Mouse (Mus musculus): ENCODE data around the gene Selenow.
"Not testable (repeated sequence)": the region's sequence is repeated elsewhere in the genome, so short reads cannot be mapped to it uniquely, and the experiment has no call there.

Gene Selenow

DNA sequence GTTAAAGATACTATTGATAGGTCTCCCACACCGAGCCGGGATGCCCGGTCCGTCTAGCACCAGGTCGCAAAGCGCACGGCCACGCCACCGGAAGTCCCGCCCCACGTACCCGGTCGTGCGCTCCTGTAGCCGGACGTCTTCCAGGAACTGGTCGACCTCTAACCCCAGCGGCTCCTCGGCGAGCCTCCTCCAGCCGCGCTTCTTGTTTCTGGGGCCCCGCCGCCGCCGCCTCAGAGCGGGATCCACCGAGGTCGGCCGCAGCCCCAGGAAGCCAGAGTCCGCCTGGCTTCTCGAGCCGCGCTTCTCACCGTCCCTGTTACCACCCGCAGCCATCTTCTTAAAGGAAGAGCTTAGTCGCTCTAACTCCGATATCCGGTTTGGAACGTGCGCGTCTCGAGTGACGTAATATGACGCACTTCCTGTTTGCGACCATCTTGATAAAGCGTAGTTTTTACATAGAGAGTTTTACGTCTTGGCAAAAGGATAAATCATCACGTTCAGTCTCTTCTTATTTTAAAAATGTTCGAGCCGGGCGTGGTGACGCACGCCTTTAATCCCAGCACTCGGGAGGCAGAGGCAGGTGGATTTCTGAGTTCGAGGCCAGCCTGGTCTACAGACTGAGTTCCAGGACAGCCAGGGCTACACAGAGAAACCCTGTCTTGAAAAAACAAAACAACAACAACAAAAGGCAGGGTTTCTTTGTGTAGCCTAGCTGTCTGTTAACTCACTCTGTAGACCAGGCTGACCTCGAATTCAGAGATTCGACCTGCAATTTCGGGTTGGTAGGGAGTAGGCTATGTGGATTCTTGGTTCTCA is 23.7 kb upstream of the Selenow start, which contains the start of gene Nop53:
TSS of gene Nop53 (minus strand) at position 354 of the 816 bp plus-strand sequence.
- peak; percentile 89 for DNase-seq

DNA sequence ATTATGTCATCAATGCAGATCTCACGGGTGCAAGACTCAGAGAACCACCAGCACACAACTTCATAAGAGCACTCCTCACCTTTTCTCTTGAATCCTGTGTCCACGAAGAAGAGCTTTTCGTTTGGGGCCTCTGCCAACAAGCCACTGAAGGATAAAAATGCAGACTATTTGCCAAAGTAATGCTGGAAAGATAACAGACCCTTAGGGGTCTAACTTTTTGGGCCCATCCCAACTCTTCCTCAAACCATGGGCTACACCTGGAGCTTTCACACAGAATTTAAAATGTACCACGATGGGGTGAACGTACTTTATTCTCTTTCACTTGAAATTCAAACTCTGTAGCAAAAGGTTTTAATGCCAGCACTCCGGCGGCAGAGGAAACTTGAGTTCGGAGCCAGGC is 23.0 kb upstream of the Selenow start:
- no peak for DNase-seq

DNA sequence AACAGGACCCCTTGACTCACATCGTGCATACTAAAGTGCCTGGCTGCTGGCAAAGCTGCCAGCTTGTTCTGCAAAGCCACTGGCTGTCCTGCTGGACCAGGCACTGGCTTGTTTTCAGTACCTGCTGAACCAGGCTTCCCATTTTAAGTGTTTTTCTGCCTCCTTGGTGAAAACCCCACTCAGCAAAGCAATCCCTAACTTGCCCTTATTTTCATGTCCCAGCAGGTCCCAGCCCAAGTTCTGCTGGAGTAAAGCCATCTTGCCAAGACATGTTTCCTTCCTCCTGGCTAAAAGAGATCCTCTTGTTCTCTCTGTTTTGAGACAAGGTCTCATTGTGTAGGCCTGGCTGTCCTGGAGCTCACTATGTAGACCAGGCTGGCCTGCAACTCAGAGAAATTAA is 22.1 kb upstream of the Selenow start:
- no peak for DNase-seq

DNA sequence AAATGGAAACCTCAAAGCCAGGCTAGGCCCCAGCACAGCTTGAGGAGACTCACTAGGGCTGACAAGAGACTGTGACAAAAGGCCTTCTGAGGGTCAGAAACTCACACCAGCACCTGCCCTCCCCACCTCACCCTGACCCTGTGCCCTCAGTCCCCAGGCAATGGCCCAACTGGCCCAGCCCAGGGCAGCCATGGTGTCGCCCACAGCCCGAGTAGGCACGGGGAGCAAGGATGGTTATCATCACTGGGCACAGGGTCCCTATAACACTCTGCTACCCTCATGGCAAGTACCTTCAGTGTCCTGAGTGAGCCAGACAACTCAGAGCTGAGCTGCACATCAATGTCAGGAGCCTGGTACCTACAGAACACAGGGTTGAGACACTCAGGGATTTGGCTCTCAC is 16.4 kb upstream of the Selenow start:
- no peak for DNase-seq

DNA sequence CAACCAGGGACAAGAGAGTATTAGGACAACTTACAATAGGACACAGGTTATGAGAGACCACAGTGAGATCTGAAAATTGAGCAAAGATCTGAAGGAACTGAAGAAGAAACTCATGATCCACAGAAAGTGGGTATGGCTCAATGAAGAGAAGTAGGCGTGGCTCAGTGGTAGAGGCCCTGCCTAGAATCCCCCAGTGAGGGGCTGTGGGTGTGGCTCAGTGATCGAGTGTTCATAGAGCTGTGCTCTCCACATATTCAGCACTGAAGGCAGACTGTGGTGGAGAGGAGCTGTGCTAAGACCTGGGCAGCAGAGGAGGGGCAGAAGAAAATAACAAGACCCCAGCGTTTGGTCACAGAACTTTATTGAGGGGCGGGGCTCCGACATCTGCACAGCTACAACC is 15.3 kb upstream of the Selenow start:
- DNase-seq: no peak

DNA sequence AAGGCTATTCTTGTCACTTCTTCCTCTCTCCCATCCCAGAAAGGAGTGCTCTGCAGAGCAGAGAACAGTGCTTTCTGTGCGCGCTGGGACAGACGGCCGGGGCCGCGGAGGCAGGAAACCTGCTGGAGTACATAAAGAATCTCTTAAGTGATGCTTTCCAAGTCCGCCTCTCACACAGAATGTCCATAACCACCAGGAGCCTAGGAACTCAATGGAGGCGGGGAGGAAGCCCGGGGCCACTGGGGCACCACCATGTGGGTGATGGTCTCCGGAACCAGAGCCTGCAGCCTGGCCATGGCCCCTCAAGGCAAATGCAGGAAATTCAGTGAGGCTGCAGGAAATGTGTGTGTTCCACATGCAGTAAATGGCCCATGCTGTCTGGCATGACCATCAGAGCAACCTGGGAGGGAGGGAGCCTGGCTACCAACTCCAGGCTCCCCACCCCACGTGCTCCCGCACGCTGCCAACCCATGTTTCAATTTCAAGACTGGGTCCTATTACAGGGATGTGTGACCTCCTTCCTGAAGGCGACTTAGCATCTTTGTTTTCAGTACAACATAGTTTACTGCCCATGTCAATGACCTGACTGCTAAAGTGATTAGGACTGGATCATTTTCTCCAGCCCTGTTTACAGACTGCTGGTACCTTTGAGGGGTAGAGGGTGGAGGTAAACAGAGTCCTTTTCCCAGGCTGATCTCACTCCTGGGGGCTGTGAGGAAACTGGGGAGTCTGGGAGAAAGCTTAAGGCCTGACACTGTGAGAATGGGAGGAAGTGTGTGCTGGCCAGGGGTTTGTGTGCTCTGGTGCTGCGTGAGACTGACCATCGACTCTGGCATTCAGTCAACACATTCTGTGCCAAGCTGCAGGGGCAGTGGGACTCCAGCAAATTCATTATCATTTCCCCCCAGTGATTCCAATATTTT is 11.5 kb upstream of the Selenow start:
- DNase-seq: no peak

DNA sequence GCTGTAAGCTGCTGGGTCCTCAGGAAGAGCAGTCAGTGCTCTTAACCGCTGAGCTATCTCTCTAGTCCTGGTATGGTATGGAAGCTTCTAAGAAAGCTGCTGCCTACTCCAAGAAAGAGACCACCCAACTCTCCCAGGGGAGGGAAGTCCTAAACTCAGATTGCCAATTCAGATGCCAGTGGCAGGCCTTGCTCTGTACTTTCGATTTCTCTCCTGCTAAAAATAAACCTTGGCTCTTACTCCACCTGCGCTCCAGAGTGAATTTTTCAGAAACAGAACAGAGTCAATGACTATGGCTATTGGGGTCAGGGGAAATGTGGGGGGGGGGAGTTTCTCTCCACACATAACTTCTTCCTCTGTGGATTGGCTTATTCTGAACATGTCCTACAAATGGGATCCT is 9.4 kb upstream of the Selenow start:
- DNase-seq: no peak

DNA sequence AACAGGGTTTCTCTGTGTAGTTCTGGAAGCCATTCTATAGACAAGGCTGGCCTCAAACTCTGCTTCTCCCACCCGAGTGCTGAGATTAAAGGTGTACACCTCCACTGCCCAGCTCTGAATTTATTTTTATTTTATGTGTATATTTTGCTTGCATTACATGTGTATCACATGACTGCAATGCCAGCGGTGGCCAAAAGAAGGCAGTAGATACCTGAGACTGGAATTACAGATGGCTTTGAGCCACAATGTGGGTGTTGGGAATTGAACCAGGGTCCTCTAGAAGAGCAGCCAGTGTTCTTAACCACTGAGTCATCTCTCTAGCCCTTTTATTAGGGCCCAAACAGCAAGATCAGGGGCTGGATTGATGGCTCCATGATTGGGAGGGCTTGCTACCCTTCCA is 8.3 kb upstream of the Selenow start:
- DNase-seq: no peak

DNA sequence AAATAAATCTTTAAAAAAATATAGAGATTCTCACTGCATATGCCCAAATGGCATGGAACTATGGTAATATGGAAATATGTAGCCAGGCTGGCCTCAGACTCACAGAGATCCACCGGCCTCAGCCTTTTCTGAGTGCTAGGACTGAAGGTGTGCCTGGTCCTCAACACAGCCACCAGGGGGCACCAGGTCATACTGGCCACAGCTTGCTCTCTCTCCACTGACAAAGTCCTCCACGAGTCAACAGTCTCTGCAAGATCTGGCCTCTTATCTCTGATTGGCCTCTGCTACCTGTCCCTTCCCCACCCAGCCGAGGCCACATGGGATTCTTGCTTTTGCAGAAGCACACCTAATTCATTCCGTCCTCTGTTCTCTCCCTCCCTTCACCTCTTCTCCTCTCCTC is 7.7 kb upstream of the Selenow start:
- DNase-seq: peak; percentile 63

DNA sequence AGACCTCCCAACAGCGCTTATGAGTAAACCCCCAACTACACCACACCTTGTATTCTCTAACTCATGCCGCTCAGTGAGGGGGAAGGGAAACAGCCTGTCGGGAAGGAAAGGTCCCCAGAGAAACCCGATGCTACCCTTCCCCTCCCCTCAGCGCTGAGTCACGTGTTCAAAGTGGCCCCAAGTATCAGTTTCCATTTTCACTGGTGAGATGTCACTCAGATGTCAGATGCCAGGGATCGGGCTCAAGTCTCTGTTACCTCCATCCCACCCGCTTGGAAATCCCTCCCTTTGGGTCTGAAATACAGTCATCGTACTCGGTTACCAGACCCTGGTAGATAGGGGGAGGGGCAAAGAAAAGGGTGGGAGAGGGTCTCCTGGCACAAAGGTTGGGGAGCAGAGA is 406 bp downstream of the Selenow start:
- peak; percentile 58 for DNase-seq

DNA sequence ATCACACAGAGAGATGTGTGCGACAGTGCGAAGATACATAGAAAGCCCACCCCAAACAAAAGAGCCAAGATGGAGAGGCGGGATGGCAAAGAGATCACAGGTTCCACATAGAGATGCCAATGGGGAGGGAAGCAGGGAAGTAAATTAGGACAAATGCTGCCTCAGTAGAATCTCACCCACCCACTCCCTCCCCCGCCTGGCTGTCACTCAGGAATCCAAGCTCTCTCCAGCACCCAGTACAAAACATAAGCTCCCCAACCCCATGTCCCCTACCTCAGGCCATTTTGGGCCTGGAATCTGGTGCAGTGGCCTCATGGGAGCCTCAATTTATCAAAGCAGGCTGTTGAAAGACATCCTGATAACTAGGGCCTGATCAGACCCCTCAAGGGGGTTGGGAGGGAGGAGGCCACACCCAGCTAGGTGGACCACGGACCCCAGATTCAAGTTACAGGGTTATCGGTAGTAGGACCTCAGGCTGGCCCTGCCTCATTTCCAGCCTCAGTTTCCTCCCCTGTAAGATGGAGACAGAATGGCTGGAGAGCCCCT is 1.5 kb downstream of the Selenow start:
- DNase-seq: no peak

DNA sequence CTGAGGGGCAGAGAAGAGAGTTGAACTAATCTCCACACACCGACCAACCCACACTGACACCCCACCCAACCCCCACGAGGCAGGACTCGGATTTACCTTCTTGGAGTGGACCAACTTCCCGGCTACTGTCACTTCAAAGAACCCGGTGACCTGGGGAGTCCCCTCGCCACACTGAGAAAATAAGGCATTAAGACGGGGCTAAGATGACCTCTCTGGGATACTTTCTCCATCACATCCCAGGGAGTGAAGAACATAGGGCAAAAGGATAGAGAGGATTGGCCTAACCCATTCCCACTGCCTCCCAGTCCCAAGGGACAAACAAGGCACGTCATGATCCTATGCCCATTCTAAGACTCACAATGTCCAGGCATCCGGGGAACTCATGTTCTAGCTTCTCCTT is 2.3 kb downstream of the Selenow start:
- DNase-seq: no peak

DNA sequence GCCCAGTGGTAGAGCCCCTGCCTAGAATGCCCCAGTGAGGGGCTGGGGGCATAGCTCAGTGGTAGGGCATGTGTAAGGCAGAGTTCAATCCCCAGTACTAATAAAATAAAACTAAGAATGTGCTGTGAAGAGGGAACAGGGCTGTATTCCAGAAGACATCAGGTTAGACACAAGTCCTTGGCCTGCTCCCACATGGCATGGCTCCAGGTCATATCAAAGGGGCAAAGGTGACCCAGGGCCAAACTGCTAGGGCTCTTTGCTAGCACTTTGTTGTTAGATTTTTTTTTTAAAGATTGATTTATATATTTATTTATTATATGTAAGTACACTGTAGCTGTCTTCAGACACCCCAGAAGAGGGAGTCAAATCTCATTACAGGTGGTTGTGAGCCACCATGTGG is 3.8 kb downstream of the Selenow start:
- DNase-seq: no peak

DNA sequence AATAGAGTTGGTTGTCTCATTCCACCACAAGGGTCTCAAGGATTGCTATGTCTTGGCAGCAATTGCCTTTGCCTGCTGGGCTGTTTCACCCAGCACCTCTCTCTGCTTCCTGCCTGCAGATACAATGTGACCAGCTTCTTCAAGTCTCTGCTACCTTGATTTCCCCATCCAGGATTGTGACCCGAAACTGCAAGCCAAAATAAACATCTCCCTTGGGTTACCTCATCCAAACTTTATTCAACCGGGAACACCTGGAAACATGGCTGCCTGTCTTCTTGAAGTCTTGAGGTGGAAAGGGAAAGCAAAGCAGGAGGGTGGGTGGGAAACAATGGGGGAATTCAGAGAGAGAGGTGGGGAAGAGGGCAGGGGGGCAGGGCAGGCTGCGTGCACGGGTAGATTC is 5.2 kb downstream of the Selenow start:
- no peak for DNase-seq

DNA sequence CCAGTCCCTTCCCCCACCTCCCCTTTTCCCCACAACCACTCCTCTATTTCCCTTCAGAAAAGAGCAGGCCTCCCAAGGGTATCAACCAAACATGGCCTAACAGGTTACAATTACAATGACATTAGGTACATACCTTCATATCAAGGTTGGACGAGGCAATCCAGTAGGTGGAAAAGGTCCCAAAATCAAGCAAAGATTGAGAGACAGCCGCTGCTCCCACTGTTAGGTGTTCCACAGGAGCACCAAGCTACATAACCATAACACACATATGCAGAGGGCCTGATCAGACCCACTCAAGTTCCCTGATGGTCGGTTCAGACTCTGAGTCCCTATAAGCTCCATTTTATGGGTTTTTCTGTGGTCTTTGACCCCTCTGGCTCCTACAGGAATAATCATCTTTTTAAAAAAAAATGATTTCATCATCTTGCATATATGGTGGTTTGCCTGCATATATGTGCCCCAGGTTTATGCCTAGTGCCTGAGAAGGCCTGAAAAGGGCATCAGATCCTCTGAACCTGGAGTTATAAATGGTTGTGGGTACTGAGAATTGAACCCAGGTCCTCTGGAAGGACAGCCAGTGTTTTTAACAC is 6.0 kb downstream of the Selenow start:
- DNase-seq: no peak

DNA sequence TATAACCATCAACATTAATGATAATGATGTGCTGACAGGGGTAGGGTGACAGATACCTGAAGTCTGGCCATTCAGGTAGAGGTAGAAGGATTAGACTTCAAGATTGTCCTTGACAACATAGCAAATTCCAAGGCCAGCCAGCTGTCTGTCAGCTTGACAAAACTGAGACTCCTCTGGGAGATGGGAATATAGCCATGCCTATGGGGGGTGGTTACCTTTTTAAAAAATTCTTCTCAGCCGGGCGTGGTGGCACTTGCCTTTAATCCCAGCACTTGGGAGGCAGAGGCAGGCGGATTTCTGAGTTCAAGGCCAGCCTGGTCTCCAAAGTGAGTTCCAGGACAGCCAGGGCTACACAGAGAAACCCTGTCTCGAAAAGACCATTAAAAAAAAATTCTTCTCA is 6.5 kb downstream of the Selenow start:
- not testable (repeated sequence) for DNase-seq

DNA sequence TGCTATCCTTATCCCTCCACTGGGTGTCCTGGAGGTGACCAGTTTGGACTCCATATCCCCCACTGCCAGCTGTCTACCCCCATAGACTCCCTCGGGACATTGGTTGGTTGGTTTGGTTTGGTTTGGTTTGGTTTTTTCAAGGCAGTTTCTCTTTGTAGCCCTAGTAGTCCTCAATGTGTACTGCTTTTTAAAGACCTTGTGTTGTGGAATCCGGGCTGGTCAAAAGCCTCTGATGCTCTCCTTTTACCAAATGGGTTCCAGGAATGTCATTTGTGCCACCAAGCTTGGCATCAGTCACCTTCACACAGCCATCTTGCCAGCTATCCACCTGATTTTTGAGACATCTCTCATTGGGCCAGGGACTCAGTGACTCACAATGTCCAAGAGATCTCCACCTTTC is 7.5 kb downstream of the Selenow start:
- no peak for DNase-seq

DNA sequence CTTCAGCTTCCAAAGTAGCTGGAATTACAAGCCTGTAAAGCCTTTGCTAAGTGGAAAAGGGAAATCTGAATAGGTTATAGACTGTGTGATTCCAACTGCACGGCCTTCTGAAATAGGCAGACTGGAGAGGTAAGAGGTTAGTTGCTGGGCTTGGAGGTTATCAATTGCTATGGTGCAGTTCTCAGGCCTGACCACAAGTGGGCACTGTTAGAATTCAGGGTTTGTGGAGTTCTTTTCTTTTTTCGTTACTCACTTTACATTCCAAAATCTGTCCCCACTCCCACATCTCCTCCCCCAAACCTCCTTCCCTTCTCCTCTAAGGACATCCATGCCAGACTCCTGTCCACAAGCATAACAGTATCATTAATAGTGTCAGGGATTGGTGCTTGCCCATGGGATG is 8.0 kb downstream of the Selenow start:
- DNase-seq: peak; percentile 52

DNA sequence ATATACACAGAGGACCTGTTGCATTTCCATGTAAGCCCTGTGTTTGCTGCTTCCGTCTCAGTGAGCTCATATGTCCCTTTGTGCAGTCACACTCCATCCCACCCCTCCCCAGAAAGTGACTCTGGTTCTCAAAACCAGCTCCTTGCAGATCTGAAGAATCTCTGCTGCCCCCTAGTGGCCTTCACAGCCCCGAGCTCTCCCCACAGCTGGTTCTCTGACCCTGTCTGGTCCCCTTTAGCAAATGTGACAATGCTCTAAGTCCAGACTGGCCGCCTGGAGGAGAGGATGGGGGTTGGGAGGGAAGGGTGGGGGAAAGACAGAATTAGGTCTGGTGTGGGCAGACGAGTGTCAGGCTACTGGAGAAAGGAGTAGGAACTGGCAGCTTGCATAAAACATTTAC is 10.0 kb downstream of the Selenow start:
- DNase-seq: peak; percentile 70

DNA sequence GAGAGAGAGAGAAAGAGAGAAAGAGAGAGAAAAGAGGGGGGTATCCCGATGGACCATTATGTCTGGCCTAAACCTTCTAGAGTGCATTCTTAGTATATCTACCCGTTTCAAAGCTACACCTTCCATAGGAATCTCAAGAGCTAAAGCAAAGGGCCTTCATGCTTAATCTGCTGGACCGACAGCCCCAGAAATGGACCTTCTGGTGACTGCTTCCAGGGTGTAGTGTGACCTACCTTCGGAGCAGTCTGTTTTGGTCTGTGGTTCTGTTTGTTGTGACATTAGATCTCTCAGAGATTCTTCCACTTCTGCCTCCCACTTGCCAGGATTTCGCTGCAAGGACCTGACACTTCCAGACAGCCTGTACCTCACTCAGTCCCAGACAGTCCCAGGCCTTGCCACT is 11.7 kb downstream of the Selenow start:
- no peak for DNase-seq

DNA sequence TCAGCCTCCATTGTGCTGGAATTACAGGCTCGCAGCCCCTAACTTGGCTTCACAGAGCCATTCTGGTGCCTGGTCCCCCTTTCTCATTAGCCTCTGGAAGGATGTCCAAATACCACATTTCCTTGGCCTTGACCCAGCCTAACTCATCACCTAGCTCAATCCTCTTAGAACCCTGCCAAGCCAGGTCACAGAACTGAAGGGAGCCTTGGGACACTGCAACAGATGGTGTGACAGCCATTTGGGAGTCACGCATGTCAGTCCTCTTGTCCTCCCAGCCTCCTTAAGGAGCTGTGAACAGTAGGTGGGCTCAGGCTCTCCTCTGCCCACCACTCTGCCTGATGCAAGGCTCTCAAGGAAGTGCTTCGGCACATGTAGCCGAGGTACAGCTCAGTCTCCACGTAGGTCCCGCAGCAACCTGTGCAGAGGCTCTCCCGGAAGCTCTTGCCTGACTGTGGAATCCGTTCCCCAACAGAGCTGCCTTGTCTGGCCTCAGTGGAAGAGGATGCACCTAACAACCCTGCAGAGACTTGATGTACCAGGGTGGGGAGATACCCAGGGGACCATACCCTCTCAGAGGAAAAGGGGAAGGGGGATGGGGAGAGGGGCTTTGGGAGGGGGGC is 14.1 kb downstream of the Selenow start:
- no peak for DNase-seq

DNA sequence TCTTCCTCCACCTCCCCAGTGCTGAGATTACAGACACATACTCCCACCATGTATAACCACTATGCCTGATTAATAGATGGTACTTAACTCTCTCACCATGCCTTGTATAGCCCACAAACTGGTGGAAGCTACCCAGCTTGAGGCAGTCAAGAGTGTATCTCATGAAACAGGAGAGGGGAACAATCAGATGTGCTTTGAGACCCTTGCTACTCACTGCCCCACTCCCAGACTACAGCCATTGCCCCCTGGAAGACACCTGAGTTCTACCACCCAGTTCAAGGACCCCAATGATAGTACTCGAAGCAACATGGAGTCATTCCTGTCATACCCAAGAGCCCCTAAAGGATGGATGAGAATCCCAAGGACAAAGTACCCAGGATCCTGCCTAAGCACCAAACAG is 15.6 kb downstream of the Selenow start:
- no peak for DNase-seq

DNA sequence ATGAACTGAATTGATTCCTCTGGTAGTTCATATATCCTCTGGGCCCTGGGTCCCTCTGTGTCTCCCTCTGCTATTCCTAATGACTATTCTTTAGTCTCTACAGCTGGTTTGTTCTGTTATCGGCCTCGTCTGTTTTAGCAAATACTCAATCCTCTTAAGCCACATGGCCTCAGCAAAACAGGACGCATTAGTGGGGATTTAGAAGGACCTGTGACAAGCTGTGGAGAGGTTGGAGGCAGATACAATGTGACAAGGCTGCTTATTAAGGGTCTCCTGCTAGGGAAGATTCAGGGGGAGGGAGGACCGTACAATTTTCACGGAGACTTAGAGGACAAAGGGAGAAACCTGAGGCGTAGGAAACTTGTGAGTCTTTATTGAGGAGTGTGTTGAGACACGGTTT is 16.3 kb downstream of the Selenow start:
- no peak for DNase-seq

Data from thymus, postnatal 25 days (tissue).